Mouse (Mus musculus): ENCODE measurements around the gene Tgif1.

The Tgif1 gene

GRCm38 (mm10) chr17:70799266-70799665, 54.1 kb downstream of the Tgif1 start:
- DNase-seq, result no peak

- no peak for DNase-seq
These were observed 55.6 kb downstream of the Tgif1 start for GRCm38 (mm10) chr17:70797773-70798045.

- no peak for DNase-seq
These were observed 56.2 kb downstream of the Tgif1 start for GRCm38 (mm10) chr17:70796940-70797772.

GRCm38 (mm10) chr17:70795196-70795595, 58.1 kb downstream of the Tgif1 start:
- DNase-seq, result no peak

GRCm38 (mm10) chr17:70794722-70795121, 58.6 kb downstream of the Tgif1 start:
- no peak for DNase-seq

GRCm38 (mm10) chr17:70794291-70794690, 59.1 kb downstream of the Tgif1 start:
- DNase-seq, result peak; percentile 6
